Mouse (Mus musculus) kidney, adult 9 months (tissue): ENCODE results near the gene Crnkl1.

Source experiments
- DNase-seq: peaks from one replicate; pipeline ENCODE4 v3.0.0; 2022

Gene Crnkl1

DNA sequence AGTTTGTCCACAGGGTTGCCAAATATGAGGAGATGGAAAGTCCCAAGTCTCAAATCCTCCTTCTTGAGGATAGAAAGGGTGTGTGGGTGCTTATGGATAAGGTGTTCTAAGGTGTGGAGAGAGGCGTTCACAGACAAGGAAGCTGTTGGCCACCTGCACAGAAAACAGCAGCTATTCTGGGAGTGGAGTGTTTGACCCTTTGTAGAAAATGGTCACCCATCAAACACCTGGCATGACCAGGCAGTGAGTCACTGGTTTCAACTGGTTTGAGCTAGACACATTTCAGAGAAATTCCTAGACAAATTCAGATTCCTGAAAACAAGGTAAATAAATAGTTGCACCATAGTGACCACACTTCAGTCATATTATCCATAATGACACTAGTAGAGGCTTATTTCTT, 62.7 kb downstream of the Crnkl1 start:
- no peak for DNase-seq

DNA sequence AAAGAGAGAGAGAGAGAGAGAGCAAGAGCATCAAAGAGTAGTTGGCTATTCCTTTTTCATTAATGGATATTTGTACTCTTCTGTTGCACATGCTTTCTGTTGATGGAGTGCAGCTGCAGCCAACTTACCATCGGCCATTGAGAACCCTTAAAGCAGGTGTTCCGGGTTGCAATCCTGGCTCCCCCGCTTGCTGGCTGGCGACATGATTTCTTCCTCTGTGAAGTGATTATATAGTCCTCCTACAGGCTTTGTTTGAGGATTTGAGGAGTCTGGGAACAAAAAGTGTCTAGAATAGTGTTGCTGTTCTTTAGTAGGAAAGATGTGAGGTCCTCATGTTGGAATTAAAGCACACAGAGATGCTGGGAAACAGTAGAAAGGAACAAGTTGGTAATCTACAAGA, 63.5 kb downstream of the Crnkl1 start:
- DNase-seq: no peak
